Mouse (Mus musculus): Measurements from ENCODE around the gene Zswim8. TPM values are rescaled to one million over a fixed set of nuclear protein-coding genes. Genes with fewer than 3 reads are reported as not detected.

Zswim8 gene
- total RNA-seq (2021) = 10 to 100 TPM; 81.5 to 83.6 TPM
- long read RNA-seq, experiment 1, partial matches to known transcripts = 10 of 16 reads
- long read RNA-seq, experiment 1, other reads (novel, unspliced or antisense) = 6 of 16 reads
- long read RNA-seq, experiment 2, full-length matches to known transcripts = 4 of 20 reads
- long read RNA-seq, experiment 2, partial matches to known transcripts = 9 of 20 reads
- long read RNA-seq, experiment 2, other reads (novel, unspliced or antisense) = 7 of 20 reads

DNA sequence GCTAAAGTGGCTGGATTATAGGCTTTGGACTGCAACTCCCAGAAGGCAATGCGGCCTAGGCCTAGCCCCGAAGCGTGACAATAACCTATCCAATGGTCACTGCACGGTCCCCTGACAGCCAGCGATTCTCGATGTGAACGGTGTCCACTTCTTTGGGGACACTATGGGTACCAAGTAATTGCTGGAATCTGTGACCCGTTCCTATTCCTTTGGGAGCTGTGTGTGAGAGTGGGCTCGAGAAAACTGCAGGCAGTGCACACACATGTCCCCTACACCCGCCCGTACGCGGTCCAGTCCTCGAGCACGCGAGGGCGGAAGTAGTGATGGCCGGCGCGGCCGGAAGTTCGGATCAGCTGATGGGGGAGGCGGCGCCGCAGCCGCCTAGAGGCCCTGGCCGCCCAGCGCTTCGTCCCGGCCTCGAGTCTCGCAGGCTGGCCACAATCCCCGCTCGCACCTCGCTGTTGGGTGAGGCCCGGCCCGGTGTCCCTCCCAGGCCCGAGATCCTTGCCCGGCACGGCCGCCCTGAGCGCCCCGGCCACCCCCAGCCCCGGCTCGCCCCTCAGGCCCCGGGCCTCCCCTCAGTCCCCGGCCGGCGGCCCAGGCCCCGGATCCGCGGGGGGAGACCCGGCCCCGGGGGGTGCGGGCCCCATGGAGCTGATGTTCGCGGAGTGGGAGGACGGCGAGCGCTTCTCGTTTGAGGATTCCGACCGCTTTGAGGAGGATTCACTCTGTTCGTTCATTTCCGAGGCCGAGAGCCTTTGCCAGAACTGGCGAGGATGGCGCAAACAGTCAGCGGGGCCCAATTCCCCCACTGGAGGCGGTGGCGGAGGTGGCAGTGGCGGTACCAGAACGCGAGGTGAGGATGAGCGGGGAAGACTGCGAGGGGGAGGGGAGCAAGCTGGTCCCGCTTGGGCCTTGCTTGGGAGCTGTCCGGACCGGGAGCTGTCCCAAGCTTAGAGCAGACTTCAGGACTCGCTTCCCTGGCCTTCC lies at the start of gene Zswim8:
TSS of gene Zswim8 (plus strand) at position 352 of the 990 bp plus-strand sequence.
- peak; percentile 80 to 91 for DNase-seq (ENCODE audit: low spot score in 2 of 2)

DNA sequence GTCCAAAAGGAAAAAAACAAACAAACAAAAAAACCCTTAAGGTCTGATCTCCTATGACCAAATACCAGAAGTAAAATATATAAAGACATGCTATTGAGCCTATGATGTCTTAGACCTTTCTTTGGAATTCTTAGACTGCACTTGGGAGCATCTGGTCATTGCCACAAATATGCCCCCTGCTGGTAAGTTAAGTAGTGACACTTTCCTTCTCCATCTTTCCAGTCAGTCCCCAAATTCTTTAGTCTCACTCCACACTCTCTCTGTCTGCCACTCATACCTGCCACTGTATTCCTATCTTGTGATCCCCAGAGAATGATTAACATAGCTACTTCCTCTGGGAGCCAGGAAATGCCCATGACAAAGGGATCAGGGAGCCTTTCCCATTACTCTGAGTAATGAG lies 49.0 kb upstream of the Zswim8 start:
- DNase-seq (ENCODE audit: low spot score in 2 of 2) = peak in 1 of 2 experiments; percentile 37

DNA sequence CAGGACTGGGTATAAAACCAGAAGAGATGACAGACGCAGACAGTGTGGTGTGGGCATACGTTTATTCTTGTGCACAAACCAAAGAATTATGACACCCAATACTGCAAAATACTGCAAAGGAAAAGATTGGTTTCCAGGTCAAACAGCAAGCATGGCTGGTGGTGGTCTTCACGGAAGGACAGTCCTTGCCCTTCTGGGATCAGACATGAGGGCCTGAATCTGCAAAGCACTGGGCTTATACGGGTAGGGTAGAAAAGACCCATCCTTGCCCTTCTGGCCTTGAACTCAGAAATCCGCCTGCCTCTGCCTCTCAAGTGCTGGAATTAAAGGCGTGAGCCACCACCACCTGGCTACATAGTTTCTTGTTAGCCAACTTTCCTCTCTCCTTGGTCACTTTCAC lies 48.5 kb upstream of the Zswim8 start:
- DNase-seq (ENCODE audit: low spot score in 2 of 2) = no peak

GRCm38 (mm10) chr14:20659687-20660086 lies 47.7 kb upstream of the Zswim8 start:
- no peak for DNase-seq (ENCODE audit: low spot score in 2 of 2)

- peak; percentile 88 to 94 for DNase-seq (ENCODE audit: low spot score in 2 of 2)
Measured at GRCm38 (mm10) chr14:20660827-20661660, 46.3 kb upstream of the Zswim8 start.

- peak in 1 of 2 experiments; percentile 37 for DNase-seq (ENCODE audit: low spot score in 2 of 2)
Measured at GRCm38 (mm10) chr14:20661661-20662331, 45.6 kb upstream of the Zswim8 start.

- DNase-seq (ENCODE audit: low spot score in 2 of 2) = no peak
Measured at GRCm38 (mm10) chr14:20662740-20663139, 44.6 kb upstream of the Zswim8 start.

DNA sequence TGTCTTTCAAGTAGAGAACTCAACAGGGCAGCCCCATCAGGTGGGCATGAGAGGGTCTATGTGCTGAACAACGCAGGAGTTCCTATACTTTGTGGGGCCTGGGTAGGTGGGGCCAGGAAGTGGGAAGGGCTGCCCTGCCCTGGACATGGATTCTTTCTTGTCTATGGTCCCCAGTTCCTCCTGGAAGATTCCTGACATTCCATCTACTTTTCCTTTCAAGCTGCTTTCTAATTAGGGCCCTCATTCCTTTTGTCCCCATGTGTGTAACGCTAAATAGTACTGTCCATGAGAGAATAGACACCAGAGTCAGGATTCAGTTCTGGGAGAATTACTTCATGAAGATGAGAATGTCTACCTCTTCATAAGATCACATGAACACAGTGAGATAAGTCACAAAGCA lies 43.8 kb upstream of the Zswim8 start:
- no peak for DNase-seq (ENCODE audit: low spot score in 2 of 2)

DNA sequence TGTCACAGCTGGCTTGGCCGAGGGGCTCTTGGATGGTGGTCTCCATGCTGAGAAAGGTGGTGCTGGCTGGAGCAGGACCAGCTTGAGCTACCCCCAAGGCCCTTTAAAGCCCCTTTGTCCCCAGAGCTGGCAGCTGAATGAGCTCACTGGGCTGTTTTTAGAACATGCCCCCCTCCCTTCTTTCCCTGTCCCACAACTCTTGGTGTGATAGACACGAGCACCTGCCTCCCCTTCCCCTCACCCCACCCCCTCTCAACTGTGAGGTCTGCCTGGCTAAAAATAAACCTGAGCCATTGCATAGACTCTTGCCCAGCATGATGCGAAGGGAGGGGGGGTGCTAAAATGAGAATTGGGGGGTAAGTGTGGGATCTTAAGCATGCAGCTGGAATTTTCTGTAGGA lies 42.9 kb upstream of the Zswim8 start:
- DNase-seq (ENCODE audit: low spot score in 2 of 2) = peak in 1 of 2 experiments; percentile 16

DNA sequence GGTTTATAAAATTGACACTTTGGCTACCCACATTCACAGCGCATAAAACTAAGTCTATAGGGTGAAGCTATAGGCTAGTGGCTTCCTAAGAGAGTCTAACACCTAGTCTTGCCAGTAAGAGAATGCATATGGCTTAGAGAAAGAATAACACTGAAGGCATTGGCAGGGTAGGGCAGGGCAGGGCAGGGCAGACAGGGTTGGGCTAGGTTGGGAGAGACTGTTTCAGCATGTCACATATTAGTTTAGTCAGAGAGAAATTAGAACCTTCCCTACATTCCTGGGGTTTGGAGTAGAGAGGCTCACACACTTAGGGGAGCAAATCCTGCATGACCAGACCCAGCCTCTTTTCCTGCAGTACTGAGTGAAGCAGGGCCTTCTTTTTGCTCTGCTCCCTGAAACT lies 39.9 kb upstream of the Zswim8 start:
- DNase-seq (ENCODE audit: low spot score in 2 of 2) = no peak

DNA sequence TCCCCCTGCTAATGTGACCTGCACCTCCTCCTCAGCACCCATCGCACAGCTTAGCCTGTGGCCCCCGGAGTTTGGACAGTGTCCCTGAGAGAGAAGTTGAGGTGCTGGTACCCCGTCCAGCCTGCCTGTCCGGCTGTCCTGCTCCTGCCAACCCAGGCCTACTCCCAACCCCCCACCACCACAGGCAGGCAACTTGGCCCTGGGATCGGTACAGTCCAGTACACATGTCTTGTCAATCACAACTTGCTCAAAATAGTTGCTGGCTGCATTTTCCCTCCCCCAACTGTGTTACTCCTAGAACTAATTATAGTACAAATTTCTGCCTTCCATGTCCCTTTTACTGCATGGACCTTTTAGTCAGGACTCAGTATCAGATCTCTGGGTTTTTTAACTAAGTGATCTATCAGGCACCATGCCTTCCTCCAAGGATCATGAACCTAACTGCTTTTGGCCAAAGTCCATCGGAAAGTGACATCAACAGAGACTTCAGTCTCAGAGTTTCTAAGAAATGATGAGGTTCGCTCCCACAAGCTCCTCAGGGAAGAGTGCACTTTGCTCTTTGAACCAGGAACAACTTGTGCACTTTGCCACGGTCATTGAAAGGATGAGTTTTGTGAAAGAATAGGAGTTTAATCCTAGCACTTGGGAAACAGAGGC lies 39.1 kb upstream of the Zswim8 start, which contains the start of gene Synpo2l:
TSS of gene Synpo2l (minus strand) at position 201 of the 657 bp plus-strand sequence.
- peak in 1 of 2 experiments; percentile 59 for DNase-seq (ENCODE audit: low spot score in 2 of 2)

DNA sequence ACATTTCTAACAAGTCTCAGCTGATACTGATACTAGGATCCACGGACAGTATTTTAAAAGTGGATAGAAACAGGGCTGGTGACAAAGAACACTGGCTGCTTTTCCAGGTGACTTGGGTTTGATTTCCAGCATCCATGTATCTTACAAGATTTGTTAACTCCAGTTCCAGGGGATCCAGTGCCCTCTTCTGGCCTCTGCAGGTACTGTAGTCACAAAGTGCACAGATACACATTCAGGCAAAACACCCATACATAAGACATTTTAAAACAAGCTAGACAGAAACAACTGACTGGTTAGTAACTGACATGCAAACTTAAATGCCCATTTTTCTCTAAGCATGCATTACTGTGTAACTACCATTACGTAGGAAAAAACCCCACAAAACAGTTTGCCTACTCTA lies 34.4 kb upstream of the Zswim8 start:
- DNase-seq (ENCODE audit: low spot score in 2 of 2) = peak in 1 of 2 experiments; percentile 26

DNA sequence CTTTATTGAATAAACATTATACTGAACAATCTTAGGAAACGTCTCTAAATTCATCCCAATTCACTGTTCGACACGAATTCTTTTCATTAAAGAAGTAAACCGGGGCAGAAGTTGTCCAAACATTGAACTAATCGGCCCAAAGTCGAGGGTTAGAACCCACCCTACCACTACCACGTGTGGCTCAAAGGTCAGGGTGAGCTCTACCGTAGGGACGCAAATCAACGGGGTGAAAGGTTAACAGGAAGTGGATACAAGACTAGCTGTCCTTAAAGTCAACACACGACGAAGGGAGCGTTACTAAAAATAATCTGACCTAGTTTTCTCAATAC lies 33.7 kb upstream of the Zswim8 start:
- peak in 1 of 2 experiments; percentile 21 for DNase-seq (ENCODE audit: low spot score in 2 of 2)

DNA sequence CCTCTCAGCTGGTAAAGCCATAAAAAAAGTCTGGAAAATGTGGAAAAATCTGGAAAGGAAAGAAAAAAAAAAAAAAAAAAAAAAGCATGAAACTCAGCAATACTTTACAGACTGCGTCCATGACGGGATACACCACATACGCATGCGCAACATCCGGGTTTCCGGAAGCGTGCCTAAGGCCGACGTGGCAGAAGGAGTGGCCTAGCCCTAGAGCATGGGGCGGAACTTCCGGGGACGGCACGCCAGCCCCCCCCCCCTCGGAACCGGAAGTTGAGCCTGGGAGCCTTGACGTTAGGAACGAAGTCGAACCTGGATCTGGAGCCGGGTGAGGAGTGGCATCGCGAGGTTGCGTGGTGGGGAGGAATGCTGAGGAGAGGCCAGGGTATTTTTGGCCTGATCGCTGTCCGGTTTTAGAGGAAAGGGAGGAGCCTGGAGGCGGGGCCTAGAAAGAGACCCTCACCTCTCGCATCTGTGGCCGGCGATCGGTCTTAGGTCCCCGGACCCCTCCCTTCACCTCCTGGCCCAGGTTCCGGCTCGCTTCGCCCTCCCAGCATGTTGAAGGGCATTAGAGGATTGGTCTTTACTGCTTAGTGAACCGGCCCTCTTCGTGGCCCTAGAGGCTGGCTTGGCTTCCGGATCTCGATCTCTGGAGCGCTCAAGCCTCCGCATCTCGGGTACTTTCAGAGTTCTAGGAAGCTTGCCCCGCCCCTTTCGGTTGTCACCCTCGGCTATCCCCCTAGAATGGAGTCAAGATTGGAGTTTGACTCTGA lies 33.1 kb upstream of the Zswim8 start, which contains the start of gene Sec24c:
TSS of gene Sec24c (plus strand) at position 245 of the 770 bp plus-strand sequence.
- peak; percentile 99 for DNase-seq (ENCODE audit: low spot score in 2 of 2)

DNA sequence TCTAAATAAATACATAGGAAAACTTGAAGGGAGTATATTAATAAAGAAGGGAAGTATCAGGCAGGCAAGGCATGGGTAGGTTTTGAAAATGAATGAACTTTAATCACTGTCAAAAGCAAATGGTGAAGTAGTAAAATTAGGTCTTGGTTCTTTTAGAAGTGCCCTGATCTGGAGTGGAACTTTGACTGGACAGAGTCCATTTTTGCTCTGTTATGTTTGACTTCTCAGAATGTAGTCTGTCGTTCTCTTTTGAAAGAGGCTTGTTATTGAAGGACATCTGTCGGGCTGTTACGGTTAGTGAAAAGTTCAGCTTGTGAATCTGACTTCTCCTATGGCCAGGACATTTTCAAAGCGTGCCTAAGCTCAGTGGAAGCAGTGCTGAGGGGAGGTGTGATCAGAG lies 29.4 kb upstream of the Zswim8 start:
- DNase-seq (ENCODE audit: low spot score in 2 of 2) = no peak

DNA sequence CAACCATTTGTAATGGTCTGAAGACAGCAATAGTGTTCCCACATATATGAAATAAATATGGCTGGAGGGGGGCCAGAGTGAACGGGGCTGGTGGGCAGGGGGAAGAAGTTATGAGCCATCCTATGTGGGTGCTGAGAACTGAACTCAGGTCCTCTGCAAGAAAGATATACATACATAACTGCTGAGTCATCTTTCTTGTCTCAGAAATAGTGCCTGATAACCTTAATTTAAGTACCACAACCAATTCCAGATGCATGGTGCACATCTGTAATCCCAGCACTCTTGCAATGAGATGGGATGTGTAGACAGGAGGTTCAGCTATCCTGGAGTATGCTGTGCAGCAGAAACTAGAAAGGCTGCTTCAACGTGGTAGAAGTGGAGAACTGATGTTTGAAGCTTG lies 25.6 kb upstream of the Zswim8 start:
- DNase-seq (ENCODE audit: low spot score in 2 of 2) = no peak

GRCm38 (mm10) chr14:20682498-20682897 lies 24.9 kb upstream of the Zswim8 start:
- no peak for DNase-seq (ENCODE audit: low spot score in 2 of 2)

- DNase-seq (ENCODE audit: low spot score in 2 of 2) = no peak
Measured at GRCm38 (mm10) chr14:20686576-20686975, 20.8 kb upstream of the Zswim8 start.

DNA sequence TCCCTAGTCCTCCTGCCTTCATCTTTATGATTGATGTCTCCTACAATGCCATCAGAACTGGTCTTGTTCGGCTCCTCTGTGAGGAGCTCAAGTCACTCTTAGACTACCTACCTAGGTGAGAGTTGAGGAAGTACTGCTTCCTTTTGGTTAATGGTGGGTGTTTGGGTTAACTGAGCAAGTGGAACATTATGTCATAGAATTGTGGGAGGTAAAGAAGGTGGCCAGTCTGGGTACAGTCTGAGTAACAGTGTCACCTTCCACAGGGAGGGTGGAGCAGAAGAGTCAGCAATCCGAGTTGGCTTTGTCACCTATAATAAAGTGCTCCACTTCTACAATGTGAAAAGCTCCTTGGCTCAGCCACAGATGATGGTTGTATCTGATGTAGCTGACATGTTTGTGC lies 18.3 kb upstream of the Zswim8 start:
- DNase-seq (ENCODE audit: low spot score in 2 of 2) = no peak
